Mouse (Mus musculus): Measurements from ENCODE around the gene Ntrk2. TPM values are rescaled to one million over a fixed set of nuclear protein-coding genes. Genes with fewer than 3 reads are reported as not detected.

The Ntrk2 gene
- polyA plus RNA-seq, 3 experiments from 2014 or later = 0.07 TPM; not detected in 2

DNA sequence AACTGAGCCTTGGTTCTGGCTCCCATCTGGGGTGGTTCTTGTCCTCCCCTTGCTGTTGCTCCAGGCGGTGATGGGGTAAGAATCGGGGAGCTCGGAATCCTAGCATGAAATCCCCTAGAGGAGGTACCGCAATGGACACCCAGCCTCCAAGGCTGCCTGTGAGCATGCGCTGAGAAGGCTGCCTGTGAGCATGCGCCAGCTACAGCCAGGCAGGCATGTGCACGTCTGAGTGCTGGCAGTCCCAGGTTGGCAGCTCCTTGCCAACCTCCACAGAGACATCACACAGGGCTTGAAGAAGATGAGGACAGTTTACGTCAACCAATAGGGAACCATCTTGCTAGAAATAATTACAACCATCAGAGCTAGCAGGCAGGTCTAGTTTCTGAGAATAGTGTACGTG is 37.5 kb downstream of the Ntrk2 start:
- no peak for ATAC-seq

DNA sequence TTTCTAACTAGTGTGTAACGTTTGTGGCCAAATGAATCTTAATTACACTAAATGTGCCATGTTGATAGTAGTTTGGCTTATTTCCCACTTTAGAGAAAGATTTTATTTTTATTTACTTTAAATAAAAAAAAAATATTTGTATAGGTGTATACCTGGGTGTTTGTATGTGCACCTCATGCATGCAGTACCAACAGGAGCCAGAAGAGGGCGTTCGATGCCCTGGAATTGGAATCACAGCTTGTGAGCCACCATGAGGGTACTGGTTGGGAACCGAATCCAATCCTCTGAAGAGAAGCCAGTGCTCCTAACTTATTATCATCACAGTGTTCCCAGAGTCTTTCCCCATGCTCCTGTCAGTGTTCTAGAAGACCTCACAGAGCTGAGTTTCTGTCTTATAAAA is 42.2 kb downstream of the Ntrk2 start:
- no peak for ATAC-seq

DNA sequence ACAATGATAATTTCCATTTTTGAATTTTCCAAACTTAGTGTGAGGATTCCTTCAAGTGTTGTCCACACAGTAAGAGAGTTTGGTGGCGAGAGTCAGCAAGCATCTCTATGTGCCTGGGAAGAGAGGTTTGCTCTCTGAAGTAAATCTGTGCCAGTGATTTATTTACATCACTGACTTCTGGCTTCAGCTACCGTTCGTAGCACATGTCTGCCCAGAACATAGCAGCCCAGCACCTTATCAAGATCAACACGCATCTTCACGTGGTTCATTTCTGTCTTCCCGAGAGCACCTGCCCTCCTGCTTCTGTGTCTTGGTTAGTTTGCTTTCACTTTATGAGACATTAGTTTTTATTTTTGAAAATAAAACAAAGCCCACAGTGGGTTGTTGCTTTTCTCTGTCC is 47.3 kb downstream of the Ntrk2 start:
- no peak for ATAC-seq

DNA sequence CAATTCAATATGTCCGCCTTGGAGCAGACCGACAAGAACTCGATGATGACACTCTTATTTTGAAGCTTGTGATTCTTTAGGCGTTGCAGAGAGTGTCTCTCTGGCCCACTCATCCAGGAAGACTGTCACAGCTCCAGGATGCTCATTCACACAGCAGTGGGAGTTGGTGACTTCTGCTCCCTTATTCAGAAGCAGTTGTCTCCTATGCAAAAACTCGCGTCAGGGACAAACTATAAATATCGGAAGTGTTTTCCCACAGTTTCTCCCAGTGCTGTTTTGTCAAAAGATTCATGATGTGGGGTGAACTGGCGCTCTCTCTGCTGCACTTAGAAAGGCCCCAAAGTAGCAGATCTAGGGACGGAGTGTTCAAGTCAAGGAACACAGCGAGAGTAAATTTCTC is 59.9 kb downstream of the Ntrk2 start:
- no peak for ATAC-seq

DNA sequence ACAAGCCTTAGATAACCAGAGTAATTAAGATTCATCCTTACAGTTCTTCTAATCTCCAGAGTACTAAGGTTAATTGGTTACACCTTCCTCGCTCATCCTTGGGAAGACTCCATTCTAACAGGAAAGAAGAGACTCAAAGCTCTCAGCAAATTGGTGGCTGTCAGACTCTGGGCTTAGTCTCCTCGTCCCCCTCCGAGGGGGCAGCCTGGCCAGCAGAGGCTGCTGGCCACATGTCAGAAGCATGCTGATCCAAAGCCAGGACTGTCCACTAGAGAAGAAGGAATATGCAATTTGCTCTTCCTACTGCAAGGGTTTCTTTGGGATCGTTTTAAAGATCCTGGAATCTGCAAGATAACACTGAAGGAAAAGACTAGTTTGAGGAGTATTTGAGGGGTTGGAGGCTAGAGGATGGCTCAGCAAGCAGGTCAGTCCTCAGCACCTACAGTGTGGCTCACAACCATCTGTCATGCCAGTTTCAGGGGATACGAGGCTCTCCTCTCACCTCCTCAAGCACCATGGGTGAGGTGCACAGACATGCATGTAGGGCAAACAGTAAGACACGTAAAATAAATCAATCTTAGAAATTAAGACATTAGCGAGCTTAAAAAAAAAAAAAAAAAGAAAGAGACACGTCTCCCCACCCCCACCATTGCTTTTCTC is 60.5 kb downstream of the Ntrk2 start:
- no peak for ATAC-seq

DNA sequence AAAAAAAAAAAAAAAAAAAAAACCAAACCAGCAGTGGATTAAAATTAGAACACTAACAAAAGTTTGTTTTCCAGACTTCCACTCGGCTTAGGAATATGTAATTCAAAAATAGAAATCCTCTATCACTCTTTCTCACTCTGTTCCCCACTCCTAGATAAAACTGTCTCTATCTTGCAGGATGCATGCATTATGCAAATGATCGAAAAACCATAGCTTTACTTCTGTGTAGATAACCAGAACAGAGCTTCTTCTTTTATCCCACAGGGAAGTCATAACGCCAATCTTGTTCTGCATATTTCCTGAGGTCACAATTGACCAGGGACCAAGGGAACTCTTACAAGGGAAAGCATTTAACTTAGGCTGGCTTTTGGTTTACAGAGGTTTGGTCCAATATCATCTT is 76.1 kb downstream of the Ntrk2 start:
- no peak for ATAC-seq

DNA sequence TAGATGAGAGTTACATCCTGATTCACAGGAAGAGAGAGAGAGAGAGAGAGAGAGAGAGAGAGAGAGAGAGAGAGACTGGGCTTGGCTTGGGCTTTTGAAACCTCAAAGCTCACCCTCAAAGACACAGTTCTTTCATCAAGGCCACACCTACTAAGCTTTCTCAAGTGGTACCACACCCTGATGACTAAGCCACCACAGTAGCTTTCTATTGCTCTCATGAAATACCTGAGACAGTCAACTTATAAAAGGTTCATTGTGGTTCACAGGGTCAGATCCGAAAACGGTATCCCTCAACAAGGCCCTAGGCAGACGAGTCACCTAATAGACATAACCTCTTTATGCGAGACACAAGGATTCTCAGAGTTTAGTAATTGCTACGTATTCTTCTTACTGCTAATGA is 76.5 kb downstream of the Ntrk2 start:
- no peak for ATAC-seq

DNA sequence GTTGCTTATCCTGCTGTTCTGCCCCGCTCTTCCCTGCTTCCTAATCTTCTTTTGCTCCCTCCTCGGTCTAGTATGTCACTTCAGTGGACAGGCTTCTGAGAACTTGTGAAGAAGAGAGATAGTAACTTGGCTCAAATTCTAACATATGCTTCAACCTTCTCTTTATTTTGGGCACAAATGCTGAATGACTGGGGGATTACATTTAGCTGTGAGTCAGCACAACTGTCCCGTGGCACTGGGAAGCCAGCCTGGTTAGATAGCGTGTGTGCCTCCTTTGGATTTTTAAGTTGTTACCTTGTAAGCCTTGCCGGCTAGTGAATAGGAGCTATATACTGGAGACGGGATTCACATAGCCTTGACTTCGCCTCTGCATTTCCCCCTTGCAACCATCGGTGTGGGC is 79.7 kb downstream of the Ntrk2 start:
- no peak for ATAC-seq

DNA sequence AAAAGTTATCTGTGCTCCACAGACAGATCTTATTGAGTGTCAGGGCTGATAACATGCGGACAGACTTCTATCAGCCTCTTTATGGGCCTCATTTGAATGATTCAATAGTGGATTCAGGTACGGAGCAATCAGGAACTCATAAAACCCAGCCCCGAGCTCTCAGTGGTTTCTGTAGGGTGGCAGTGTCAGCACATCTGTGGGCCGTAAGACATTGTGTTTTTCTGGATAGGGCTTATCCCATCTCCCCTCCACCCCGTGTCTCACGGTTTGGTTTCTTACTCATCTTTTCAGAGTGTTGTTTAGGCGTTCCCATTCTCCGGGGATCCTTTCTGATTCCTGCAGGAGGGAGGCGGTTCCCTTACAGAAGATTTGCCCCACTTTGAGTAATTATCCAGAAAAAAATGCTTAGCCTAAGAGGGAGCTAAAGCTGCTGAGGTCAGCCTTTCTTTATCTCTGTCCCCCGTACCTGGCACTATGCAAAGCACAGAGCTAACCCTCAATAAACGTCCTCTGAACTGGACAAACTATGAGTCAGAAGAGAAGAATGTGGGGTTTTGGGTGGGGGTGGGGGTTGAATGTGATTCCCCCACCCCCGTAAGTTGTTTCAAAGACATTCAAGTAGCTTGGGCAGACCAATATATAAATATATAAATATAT is 90.0 kb downstream of the Ntrk2 start:
- no peak for ATAC-seq

DNA sequence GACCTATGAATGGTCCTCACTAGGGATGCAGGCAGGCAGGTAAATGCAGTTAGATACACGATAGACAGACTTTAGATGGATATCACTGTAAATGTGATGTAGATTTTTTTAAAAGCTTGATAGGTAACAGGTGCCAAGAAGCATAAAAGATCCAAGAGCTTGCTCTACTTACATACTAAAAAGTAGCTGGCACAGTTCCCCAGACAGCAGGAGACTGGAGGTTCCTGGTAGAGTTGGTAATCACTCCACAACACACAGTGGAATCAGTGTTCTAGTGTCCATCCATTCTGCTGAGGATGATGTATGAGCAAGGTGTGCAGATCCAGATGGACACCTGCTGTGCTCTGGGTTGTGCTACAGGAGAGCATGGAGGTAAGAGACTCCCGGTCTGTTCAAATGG is 93.0 kb downstream of the Ntrk2 start:
- ATAC-seq = no peak

DNA sequence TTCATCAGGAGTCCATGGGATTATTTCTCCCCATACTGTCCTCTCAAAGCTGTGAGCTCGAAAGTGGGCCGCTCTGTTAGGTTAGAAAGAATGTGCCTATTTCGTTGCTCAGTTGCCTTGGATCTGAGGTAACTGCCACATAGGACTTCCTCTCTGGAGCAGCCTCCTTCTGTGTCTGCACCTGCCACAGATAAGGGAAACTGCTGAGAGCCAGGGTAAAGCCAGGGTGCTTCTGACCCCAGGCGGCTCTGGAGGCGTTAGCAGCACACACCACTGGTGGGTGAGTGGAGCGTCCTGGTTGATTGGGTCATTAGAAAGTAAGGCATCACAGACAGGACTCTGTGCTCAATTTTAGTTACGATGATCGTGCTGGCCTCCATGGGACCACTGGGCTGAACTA is 95.9 kb downstream of the Ntrk2 start:
- ATAC-seq = no peak

DNA sequence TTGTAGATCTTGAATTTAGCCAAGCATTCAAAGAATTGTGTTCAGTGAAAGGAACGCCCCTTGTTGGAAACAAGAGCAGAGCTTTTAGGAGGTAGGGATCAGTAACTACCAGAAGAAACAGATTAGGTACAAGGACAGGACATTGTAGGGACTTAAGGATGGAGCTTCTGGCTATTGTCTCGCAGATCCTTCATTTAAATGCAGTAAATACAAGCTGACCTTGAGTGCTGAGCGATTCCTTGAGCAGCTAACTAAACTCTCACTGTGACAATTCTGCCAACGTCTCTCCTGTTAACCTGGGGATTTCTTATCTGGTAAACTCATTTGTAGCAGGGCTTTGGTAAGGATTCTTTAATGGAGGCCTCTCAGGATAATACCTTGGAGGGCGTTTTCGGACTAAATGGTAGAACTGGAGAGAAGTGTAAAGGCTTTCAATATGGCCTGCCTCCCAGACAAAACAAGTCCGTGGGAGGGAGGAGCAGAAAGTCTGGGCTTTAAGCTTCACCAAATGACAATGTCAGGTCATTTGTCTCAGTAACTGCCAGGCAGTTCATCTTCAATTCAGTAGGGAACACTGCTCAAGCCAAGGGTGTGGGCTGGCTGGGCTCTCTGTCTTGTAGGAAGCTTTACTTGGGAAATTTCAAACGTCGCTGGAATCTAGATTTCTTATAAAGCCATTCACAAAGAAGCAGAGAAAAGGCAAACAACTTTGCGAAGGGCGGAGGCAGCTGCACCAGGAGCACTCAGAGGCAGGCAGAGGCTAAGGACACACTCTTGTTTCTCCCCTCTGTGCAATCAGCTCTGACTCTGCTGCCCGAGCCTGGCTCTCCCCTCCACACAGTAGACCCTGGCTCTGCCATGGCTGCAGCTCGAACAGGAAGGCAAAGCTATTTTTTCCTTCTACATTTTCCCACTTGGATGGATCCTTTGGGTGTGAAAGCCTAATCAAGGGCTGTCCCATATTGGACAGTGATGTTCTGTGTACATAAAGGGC is 98.7 kb downstream of the Ntrk2 start:
- ATAC-seq = no peak

DNA sequence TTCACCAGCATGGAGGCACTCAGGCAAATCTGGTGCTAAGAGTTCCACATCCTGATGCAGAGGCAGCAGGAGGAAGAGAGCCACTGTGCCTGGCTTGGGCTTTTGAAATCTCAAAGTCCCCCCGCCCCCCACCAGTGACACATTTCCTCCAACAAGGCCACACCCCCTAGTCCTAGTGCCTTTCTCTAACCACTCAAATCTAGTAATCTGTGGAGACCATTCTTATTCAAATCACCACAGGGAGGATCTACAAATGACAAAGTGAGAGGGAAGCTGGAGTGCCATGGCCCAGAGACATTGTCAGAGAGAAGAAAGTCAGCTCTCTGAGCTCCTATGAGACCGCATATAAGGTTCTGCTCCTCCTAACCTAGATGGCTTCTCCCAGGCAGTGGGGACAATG is 105.6 kb downstream of the Ntrk2 start:
- ATAC-seq = no peak

DNA sequence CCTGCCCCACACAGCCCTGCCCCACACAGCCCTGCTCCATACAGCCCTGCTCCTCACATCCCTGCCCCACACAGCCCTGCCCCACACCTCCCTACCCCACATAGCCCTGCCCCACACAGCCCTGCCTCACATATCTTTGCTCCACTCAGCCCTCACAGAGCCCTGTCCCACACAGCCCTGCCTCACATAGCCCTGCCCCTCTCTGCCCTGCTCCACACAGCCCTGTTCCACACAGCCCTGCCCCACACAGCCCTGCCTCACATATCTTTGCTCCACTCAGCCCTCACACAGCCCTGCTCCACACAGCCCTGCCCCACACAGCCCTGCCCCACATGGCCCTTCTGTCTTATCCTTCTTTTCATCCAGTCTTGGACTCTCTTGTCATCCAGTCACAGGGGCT is 106.2 kb downstream of the Ntrk2 start:
- ATAC-seq = no peak

DNA sequence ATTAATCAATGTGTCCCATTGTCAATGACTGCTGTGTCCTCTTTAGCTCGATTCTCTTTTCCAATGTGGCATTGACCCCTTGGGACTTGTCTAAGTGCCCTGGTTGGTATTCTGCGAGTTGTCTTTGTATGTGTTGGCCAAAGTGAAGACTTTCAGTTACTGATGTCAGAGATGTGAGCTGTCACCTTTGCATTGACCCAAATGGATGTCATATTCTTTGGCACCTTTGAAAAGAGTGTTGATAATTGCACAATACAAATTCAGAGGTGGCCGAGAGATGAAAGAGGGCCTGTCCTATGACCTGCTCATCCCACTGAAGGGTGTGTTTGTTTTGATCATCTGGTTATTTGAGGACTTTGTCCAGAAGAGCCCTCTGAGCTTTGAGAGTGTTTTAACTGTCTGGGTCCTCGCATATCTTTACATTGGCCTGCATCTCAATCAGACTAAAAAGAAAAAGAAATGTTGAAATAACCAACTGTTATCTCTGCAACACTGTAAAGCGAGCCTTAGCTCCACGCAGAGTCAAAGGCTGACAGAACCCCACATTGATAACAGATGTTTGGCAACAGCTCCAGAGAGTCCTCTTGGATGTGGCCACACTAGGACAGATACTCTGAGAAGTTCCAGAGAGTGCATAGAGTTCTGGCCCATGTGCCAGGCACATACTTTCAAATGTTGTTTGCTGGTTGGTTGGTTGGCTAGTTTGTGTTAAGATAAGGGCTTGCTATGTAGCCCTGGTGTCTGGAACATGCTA is 107.9 kb downstream of the Ntrk2 start:
- no peak for ATAC-seq

DNA sequence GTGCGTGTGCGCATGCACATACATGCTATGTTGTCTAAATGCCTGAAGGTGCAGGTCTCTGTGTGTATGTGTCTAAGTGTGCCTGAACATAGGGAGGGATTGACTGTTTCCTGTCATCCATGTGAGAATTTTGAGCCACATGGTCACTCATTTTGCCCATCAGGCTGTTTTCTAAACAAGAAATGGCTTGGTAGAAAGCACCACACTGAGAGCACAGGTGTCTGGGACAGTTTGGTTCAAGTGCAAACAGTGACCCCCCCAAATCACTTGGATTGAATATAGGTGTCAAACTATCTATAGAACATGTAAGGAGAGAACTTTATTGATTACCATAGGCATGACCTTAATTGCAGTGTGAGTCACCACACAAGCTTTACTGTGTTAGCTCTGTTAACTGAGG is 110.0 kb downstream of the Ntrk2 start:
- no peak for ATAC-seq

DNA sequence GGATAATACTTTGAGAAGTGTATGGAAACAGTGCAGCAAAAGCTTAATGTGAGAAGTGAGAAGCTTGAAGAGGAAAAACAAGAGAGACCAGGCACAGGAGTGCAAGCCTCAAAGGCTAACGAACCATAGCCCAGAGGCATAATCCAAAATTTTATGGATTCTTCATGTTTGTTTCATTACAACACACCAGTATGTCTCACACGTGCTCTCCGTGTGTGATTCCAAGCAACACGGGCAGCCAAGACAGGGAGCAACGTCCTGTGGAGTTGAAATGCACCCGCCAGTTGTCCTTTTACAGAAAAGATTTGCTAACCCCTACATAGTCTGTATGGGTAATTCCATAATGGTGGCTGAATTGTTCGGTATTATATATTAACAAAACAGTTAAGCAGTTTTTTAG is 113.9 kb downstream of the Ntrk2 start:
- ATAC-seq = no peak

DNA sequence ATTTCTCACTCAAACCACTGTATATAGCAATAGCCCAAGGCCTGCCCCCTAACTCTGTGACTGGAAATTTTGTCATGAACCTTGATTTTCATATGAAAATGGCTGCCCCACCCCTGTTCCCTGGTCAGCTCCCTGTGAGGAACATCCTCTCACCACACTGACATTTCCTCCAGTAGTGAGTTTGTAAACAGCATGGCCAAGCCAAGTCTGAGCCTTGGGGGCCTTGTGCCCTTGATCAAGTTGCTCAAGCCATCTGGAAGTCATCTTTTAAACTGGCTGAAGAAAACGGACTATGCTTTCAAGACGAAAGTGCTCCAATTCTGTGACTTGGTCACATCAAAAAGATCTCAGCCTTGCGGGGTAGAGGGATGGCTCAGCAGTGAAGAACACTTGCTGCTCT is 114.9 kb downstream of the Ntrk2 start:
- ATAC-seq = no peak

DNA sequence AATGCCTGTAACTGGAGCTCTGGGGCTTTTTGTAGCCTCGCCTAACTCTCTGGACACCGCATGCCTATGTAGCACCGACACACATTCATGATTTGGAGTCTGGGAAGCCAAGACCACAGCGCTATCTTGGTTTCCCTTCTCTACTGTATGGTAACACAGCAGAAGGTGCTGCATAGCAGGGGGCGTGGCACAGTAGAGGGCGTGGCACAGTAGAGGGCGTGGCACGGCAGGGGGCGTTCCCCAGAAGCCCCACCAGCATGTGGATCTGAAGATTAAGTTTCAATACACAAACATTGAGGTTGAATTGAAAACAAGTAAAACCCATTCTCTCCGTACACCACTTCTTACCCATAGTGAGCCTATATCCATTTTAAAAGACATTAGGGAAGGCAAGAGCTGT is 115.3 kb downstream of the Ntrk2 start:
- no peak for ATAC-seq

DNA sequence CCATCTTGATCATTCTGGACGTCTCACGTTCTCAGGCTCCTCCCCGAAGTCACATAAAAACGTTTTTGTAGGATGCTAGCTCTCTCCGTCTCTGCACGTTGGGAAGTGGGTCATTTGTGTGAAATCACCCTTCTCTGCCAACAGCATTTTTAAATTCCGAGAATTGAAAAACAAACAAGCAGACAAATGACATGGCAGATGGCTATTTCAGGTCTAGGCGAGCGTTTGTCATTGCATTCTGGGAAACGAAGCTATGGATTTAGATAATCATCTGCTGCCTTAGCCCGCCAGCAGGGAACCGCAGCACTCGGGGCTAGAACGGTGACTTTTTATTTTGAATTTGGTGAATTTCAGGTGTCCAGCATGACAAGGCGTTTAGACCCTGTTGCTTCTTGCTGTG is 115.8 kb downstream of the Ntrk2 start:
- no peak for ATAC-seq

DNA sequence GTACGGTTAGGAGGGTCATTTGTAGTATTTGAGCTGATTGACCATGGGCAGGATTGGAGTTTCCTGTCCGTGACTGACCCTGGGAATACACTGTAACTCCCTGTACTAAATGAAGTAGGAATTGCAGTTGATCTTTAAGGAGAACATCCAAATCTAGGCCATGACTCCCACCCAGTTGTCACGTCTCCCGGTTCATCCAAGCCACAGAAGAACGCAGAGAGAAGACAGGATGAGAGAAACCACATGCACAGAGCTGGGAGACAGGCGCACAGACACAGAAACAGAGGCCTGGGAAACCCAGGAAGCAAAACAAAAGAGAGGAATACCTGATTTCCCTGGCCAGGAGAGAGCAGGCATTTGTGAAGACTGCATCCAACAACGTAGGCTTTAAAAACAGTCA is 117.1 kb downstream of the Ntrk2 start:
- no peak for ATAC-seq

DNA sequence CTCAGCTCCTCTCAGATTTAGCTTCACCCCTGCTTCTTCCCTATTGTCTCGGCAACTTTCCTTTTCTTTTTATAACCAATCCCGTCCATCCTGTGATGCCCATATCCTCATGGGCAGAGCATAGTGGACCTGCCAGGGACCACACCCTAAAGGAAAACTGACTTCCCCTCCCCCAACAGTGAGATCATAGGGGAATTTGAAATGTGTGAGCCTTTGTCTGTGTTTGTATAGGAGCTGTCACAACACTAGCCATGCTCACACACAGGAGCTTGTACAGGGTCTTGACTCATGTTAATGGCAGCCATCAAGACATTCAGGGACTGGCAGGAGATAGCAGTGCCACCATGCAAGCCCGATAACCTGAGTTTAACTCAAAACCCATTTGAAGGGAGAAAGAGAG is 118.1 kb downstream of the Ntrk2 start:
- no peak for ATAC-seq

DNA sequence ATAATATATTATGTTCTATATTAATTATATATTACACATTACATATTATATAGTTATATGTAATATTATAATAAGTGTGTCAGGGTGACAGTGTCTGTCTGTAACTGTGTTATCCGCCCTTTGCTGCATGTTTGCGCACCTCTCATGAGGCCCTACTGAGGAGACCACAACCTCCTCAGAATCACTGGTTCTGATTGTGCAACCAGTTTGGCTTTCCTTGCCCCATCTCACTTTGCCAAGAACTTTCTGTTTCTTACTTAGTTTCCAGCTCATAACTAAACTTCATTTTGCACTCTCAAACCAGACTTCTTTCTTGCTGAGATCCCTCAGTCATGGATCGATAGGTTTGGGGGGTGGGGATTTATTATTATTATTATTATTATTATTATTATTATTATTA is 120.8 kb downstream of the Ntrk2 start:
- no peak for ATAC-seq

All from inflammation-experienced regulatory T-cells, adult 6 months (primary cell).